Mouse (Mus musculus) liver, embryonic 14.5 days (tissue): Measurements from ENCODE around the gene Cacna1i. TPM values are rescaled to one million over a fixed set of nuclear protein-coding genes. Genes with fewer than 3 reads are reported as not detected.

ENCODE experiments used
- ATAC-seq: fragments of 200-750 bp; cut with Nextera tagmentation; 2 replicates; pipeline ENCODE4 v1.8.0; 2017; ENCODE audit warnings: moderate number of reproducible peaks, mild to moderate bottlenecking, moderate library complexity; ENCODE audit not compliant: insufficient read depth
- DNase-seq, 3 experiments: peaks; one replicate each; pipeline ENCODE4 v3.0.0-alpha.2; 2012 to 2013; ENCODE audit warnings: low read depth in 3 of 3, low spot score in 3 of 3
- H3K27ac ChIP-seq: fragments of 300-500 bp; sonication (generic); 2 replicates; pipeline ENCODE4 v1.5.1; 2014; ENCODE audit warnings: moderate library complexity, mild to moderate bottlenecking, control low read depth, inconsistent platforms
- H3K27me3 ChIP-seq: fragments of 300-500 bp; sonication (generic); 2 replicates; pipeline ENCODE4 v1.6.1; 2014; ENCODE audit warnings: mild to moderate bottlenecking, low read length, moderate library complexity; ENCODE audit not compliant: control insufficient read depth, insufficient read depth
- H3K36me3 ChIP-seq: fragments of 300-500 bp; sonication (generic); replicated peaks from 2 replicates; pipeline ENCODE4 v1.6.1; 2014; ENCODE audit warnings: low read depth; ENCODE audit not compliant: control insufficient read depth, insufficient read depth
- H3K4me1 ChIP-seq, 2 experiments: fragments of 200-500 bp in 1 of 2; fragments of 300-500 bp in 1 of 2; sonication (generic) in 1 of 2; replicated peaks; 2 replicates each; pipeline ENCODE4 v1.6.1; 2012 to 2014; ENCODE audit warnings: antibody characterized with exemption in 1 of 2, inconsistent platforms in 1 of 2, low read length in 1 of 2; ENCODE audit not compliant: control insufficient read depth in 2 of 2, insufficient read depth in 2 of 2
- H3K4me2 ChIP-seq: fragments of 300-500 bp; sonication (generic); 2 replicates; pipeline ENCODE4 v1.6.1; 2014; ENCODE audit warnings: low read depth, mild to moderate bottlenecking, control low read depth, moderate library complexity
- H3K4me3 ChIP-seq, 2 experiments: fragments of 200-500 bp in 1 of 2; fragments of 300-500 bp in 1 of 2; sonication (generic) in 1 of 2; 2 replicates each; pipeline ENCODE4 v1.5.1; 2012 to 2014; ENCODE audit warnings: low read depth in 2 of 2, low read length in 2 of 2, mild to moderate bottlenecking in 2 of 2, control low read depth in 1 of 2, inconsistent platforms in 1 of 2, moderate library complexity in 1 of 2; ENCODE audit not compliant: insufficient read depth in 1 of 2
- H3K9ac ChIP-seq: fragments of 300-500 bp; sonication (generic); replicated peaks from 2 replicates; pipeline ENCODE4 v1.6.1; 2014; ENCODE audit warnings: mild to moderate bottlenecking, control low read depth, moderate library complexity
- H3K9me3 ChIP-seq: fragments of 300-500 bp; sonication (generic); 2 replicates; pipeline ENCODE4 v1.6.1; 2016; ENCODE audit warnings: low read length, mixed read lengths; ENCODE audit not compliant: control insufficient read depth
- CTCF ChIP-seq: IDR thresholded peaks from 2 replicates; pipeline ENCODE4 v1.5.1; 2016; ENCODE audit warnings: antibody characterized with exemption, low read depth, control low read depth
- EP300 ChIP-seq: IDR thresholded peaks from 2 replicates; pipeline ENCODE4 v1.6.1; 2016; ENCODE audit warnings: antibody characterized with exemption, low read depth
- WGBS: fragments of 180-500 bp; shearing (Covaris S2); extraction: QIAGEN DNeasy Blood & Tissue Kit; methylation state at CpG from one replicate; pipeline ENCODE4 v1.1.7; 2014; ENCODE audit not compliant: insufficient replicate concordance; 5-methylcytosine and 5-hydroxymethylcytosine counted together
- polyA plus RNA-seq, 2 experiments: library from polyadenylated mRNA; depleted of rRNA in 1 of 2; stranded (reverse) in 1 of 2; unstranded in 1 of 2; fragments of >200 nt; fragmentation: Nextera tagmentation in 1 of 2; extraction: Ambion mirVana in 1 of 2; gene quantifications; 2 replicates each; pipeline versions ENCODE4 v1.2.1 to v1.2.3; 2012 to 2014

Gene Cacna1i
- polyA plus RNA-seq, 2 experiments, result 0.01 TPM

DNA sequence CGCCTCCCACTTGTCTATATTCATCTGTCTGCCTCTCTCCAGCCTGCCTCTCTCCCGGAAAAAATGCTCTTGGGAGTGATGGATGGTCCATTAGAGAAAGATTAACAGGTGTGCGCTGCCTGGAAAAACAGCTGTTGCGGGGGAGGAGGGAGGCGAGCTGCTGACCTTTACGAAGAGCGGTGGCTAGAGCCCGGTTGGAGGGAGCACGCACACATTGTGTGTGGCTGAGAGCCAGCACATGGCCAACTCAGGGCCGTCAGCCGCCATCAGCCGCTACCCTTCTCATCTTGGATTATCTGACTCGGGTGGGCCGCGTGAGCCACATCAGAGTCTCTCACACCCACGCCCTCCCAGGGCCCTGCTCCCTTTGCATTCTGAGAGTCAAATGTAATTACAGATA, 79.9 kb downstream of the Cacna1i start:
- Histone ChIP-seq H3K4me2 (no peak overlapping the region), H3K4me3 (no peak overlapping the region), H3K9me3 (no peaks in the 10 kb centered on the region), H3K27ac (no peak overlapping the region), H3K27me3 (no peaks in the 10 kb centered on the region), H3K9ac (no peak overlapping the region), H3K4me1 (peaks cover 0 to 7% of the 10 kb centered on the region in 2 experiments; a peak in 2 of 4 replicates), H3K36me3 (no peaks in the 10 kb centered on the region)
- ATAC-seq (no peak), DNase-seq (no peak)
- WGBS, result 50% methylated on average over 16 of the region's 16 CpGs
- no peak for TF ChIP-seq EP300
- TF ChIP-seq CTCF, result no peak

- H3K27ac ChIP-seq, result no peak overlapping the region
- WGBS, result 57% methylated on average over 9 of the region's 9 CpGs
- no peaks in the 10 kb centered on the region for H3K9me3 ChIP-seq
- H3K36me3 ChIP-seq, result no peaks in the 10 kb centered on the region
- DNase-seq (no peak), ATAC-seq (no peak)
- H3K9ac ChIP-seq, result no peak overlapping the region
- no peak overlapping the region for H3K4me2 ChIP-seq
- no peak overlapping the region for H3K4me3 ChIP-seq
- H3K27me3 ChIP-seq, result no peaks in the 10 kb centered on the region
- H3K4me1 ChIP-seq, result no peaks in the 10 kb centered on the region; a peak in 1 of 4 replicates
- TF ChIP-seq EP300 (no peak), CTCF (no peak)
Observed at GRCm38 (mm10) chr15:80373219-80373964, 86.4 kb downstream of the Cacna1i start.

- TF ChIP-seq CTCF (no peak), EP300 (no peak)
- WGBS, result 53% methylated on average over 5 of the region's 5 CpGs
Observed at GRCm38 (mm10) chr15:80374854-80375253, 87.8 kb downstream of the Cacna1i start.

DNA sequence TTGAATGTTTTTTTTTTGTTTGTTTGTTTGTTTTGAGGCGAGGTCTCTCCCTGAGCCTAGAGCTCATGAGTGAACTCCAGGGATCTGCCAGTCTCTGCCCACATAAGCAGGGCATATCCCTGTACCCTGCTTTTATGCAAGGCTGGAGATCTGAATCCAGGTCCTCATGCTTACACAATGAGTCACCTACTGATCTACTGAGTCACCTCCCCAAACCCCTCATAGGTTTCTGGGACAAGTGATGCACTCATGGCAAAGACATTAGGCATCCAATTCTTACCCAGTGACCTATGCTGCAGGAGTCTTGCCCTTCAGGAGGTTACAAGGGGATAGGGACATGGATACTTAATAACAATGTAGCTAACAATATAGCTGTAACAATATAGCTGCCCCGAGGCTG, 100.1 kb downstream of the Cacna1i start:
- ATAC-seq (no peak), DNase-seq (no peak)
- Histone ChIP-seq H3K27me3 (no peaks in the 10 kb centered on the region), H3K4me3 (no peak overlapping the region), H3K4me1 (no peaks in the 10 kb centered on the region), H3K4me2 (no peak overlapping the region), H3K9me3 (no peaks in the 10 kb centered on the region), H3K9ac (no peak overlapping the region), H3K36me3 (no peaks in the 10 kb centered on the region), H3K27ac (no peak overlapping the region)
- TF ChIP-seq EP300 (no peak), CTCF (no peak)
- 51% methylated on average over 2 of the region's 2 CpGs for WGBS

More at GRCm38 (mm10) chr15:80374854-80375253, 87.8 kb downstream of the Cacna1i start:
- no peak overlapping the region for H3K4me3 ChIP-seq
- DNase-seq, result no peak
- no peaks in the 10 kb centered on the region for H3K27me3 ChIP-seq
- H3K36me3 ChIP-seq, result no peaks in the 10 kb centered on the region
- H3K9me3 ChIP-seq, result no peaks in the 10 kb centered on the region
- no peak overlapping the region for H3K4me2 ChIP-seq
- H3K27ac ChIP-seq, result no peak overlapping the region
- H3K4me1 ChIP-seq, result no peaks in the 10 kb centered on the region; a peak in 1 of 4 replicates
- no peak overlapping the region for H3K9ac ChIP-seq
- ATAC-seq, result no peak

GRCm38 (mm10) chr15:80391791-80392190, 104.8 kb downstream of the Cacna1i start:
- Histone ChIP-seq H3K4me3 (no peak overlapping the region), H3K9me3 (no peaks in the 10 kb centered on the region), H3K27me3 (no peaks in the 10 kb centered on the region), H3K36me3 (no peaks in the 10 kb centered on the region), H3K4me1 (no peaks in the 10 kb centered on the region), H3K9ac (no peak overlapping the region), H3K4me2 (no peak overlapping the region), H3K27ac (no peak overlapping the region)
- DNase-seq (no peak), ATAC-seq (no peak)
- WGBS, result 56% methylated on average over 14 of the region's 14 CpGs
- TF ChIP-seq EP300 (no peak), CTCF (no peak)
